Mouse (Mus musculus): Measurements from ENCODE around the gene Derl2. TPM values are rescaled to one million over a fixed set of nuclear protein-coding genes. Genes with fewer than 3 reads are reported as not detected.

The Derl2 gene
- polyA plus RNA-seq (2015; fragmentation: Nextera tagmentation; extraction: Ambion mirVana) = 27.9 and 31.1 TPM in 2 replicates

GRCm38 (mm10) chr11:71019201-71020068 lies at the start of gene Derl2, which contains the start of gene Mis12:
TSS of gene Derl2 (minus strand) at chr11:71019841.
TSS of gene Mis12 (plus strand) at chr11:71019611.
- WGBS = under 1% methylated on average over 71 of the region's 71 CpGs

GRCm38 (mm10) chr11:71052554-71052953 lies 32.9 kb upstream of the Derl2 start:
- Histone ChIP-seq H3K4me3 (replicated peaks) (no peak overlapping the region), H3K9me3 (replicated peaks) (no peaks in the 10 kb centered on the region), H3K4me1 (no peaks in the 10 kb centered on the region), H3K4me2 (no peak overlapping the region), H3K27ac (replicated peaks) (no peak overlapping the region), H3K27me3 (replicated peaks) (no peaks in the 10 kb centered on the region), H3K9ac (replicated peaks) (no peak overlapping the region), H3K36me3 (no peaks in the 10 kb centered on the region)
- WGBS = 6% methylated on average over 1 of the region's 1 CpGs
- peak; percentile 75 for ATAC-seq (ENCODE audit: low FRiP score)

More at GRCm38 (mm10) chr11:71019201-71020068, at the start of gene Derl2, which contains the start of gene Mis12:
- Histone ChIP-seq H3K4me1 (peaks cover 42% of the 10 kb centered on the region), H3K4me2 (peak within 1 kb of the TSS; percentile 84), H3K9ac (replicated peaks) (peak within 1 kb of the TSS; percentile 95), H3K36me3 (no peaks in the 10 kb centered on the region), H3K27ac (replicated peaks) (peak within 1 kb of the TSS; percentile 90), H3K9me3 (replicated peaks) (no peaks in the 10 kb centered on the region), H3K4me3 (replicated peaks) (peak within 1 kb of the TSS; percentile 86), H3K27me3 (replicated peaks) (no peaks in the 10 kb centered on the region)
- ATAC-seq (ENCODE audit: low FRiP score) = peak; percentile 100

GRCm38 (mm10) chr11:71039526-71040298 lies 20.1 kb upstream of the Derl2 start:
- Histone ChIP-seq H3K27ac (replicated peaks) (no peak overlapping the region), H3K27me3 (replicated peaks) (no peaks in the 10 kb centered on the region), H3K4me3 (replicated peaks) (no peak overlapping the region), H3K9me3 (replicated peaks) (no peaks in the 10 kb centered on the region), H3K4me1 (no peaks in the 10 kb centered on the region), H3K9ac (replicated peaks) (no peak overlapping the region), H3K36me3 (no peaks in the 10 kb centered on the region), H3K4me2 (no peak overlapping the region)
- 89% methylated on average over 5 of the region's 5 CpGs for WGBS
- ATAC-seq (ENCODE audit: low FRiP score) = no peak

GRCm38 (mm10) chr11:71033163-71033761 lies 13.6 kb upstream of the Derl2 start, which contains the start of gene 6330403K07Rik:
TSS of gene 6330403K07Rik (minus strand) at chr11:71033513.
- H3K4me1 ChIP-seq = peaks cover 30% of the 10 kb centered on the region
- H3K4me3 ChIP-seq (replicated peaks) = peak within 1 kb of the TSS; percentile 54
- WGBS = 0% methylated on average over 30 of the region's 31 CpGs
- H3K9ac ChIP-seq (replicated peaks) = peak within 1 kb of the TSS; percentile 64
- peak; percentile 95 for ATAC-seq (ENCODE audit: low FRiP score)
- H3K9me3 ChIP-seq (replicated peaks) = no peaks in the 10 kb centered on the region
- H3K27ac ChIP-seq (replicated peaks) = peak within 1 kb of the TSS; percentile 95
- peak within 1 kb of the TSS; percentile 58 for H3K4me2 ChIP-seq
- no peaks in the 10 kb centered on the region for H3K27me3 ChIP-seq (replicated peaks)
- no peaks in the 10 kb centered on the region for H3K36me3 ChIP-seq

GRCm38 (mm10) chr11:71032491-71033162 lies 13.0 kb upstream of the Derl2 start:
- Histone ChIP-seq H3K4me1 (peaks cover 30% of the 10 kb centered on the region), H3K4me2 (peak overlapping the region; percentile 58), H3K36me3 (peaks cover 5% of the 10 kb centered on the region), H3K27me3 (replicated peaks) (no peaks in the 10 kb centered on the region), H3K9ac (replicated peaks) (peak overlapping the region; percentile 64), H3K4me3 (replicated peaks) (peak overlapping the region; percentile 54), H3K9me3 (replicated peaks) (no peaks in the 10 kb centered on the region), H3K27ac (replicated peaks) (peak overlapping the region; percentile 95)
- peak; percentile 65 for ATAC-seq (ENCODE audit: low FRiP score)
- 3% methylated on average over 26 of the region's 26 CpGs for WGBS

- 48% methylated on average over 7 of the region's 7 CpGs for WGBS
- Histone ChIP-seq H3K4me3 (replicated peaks) (peak overlapping the region; percentile 54), H3K27ac (replicated peaks) (peak overlapping the region; percentile 95), H3K4me1 (peaks cover 30% of the 10 kb centered on the region), H3K27me3 (replicated peaks) (no peaks in the 10 kb centered on the region), H3K36me3 (peaks cover 9% of the 10 kb centered on the region), H3K9me3 (replicated peaks) (no peaks in the 10 kb centered on the region), H3K9ac (replicated peaks) (peak overlapping the region; percentile 64), H3K4me2 (peak overlapping the region; percentile 58)
- ATAC-seq (ENCODE audit: low FRiP score) = no peak
Measured at GRCm38 (mm10) chr11:71032070-71032469, 12.4 kb upstream of the Derl2 start.

GRCm38 (mm10) chr11:71029403-71030118 lies 9.9 kb upstream of the Derl2 start:
- Histone ChIP-seq H3K4me3 (replicated peaks) (no peak overlapping the region; the same call in 1 of the 2 replicates), H3K4me1 (peaks cover 30% of the 10 kb centered on the region), H3K27me3 (replicated peaks) (no peaks in the 10 kb centered on the region), H3K9ac (replicated peaks) (no peak overlapping the region), H3K9me3 (replicated peaks) (no peaks in the 10 kb centered on the region), H3K27ac (replicated peaks) (no peak overlapping the region), H3K36me3 (peaks cover 31% of the 10 kb centered on the region), H3K4me2 (no peak overlapping the region)
- ATAC-seq (ENCODE audit: low FRiP score) = no peak
- WGBS = 76% methylated on average over 3 of the region's 3 CpGs

- H3K27me3 ChIP-seq (replicated peaks) = no peaks in the 10 kb centered on the region
- H3K9ac ChIP-seq (replicated peaks) = no peak overlapping the region
- peaks cover 31% of the 10 kb centered on the region for H3K36me3 ChIP-seq
- ATAC-seq (ENCODE audit: low FRiP score) = no peak
- H3K4me2 ChIP-seq = no peak overlapping the region
- H3K4me3 ChIP-seq (replicated peaks) = no peak overlapping the region
- WGBS = 79% methylated on average over 3 of the region's 3 CpGs
- H3K4me1 ChIP-seq = peaks cover 23% of the 10 kb centered on the region
- H3K9me3 ChIP-seq (replicated peaks) = no peaks in the 10 kb centered on the region
- H3K27ac ChIP-seq (replicated peaks) = no peak overlapping the region
Measured at GRCm38 (mm10) chr11:71028280-71028679, 8.6 kb upstream of the Derl2 start.

GRCm38 (mm10) chr11:71018416-71019200 lies 1.0 kb downstream of the Derl2 start:
- H3K4me2 ChIP-seq = peak overlapping the region; percentile 61
- H3K9me3 ChIP-seq (replicated peaks) = no peaks in the 10 kb centered on the region
- H3K27ac ChIP-seq (replicated peaks) = peak overlapping the region; percentile 90
- H3K4me3 ChIP-seq (replicated peaks) = peak overlapping the region; percentile 86
- peaks cover 42% of the 10 kb centered on the region for H3K4me1 ChIP-seq
- H3K36me3 ChIP-seq = peaks cover 6% of the 10 kb centered on the region; the same call in 1 of the 2 replicates
- peak overlapping the region; percentile 95 for H3K9ac ChIP-seq (replicated peaks)
- H3K27me3 ChIP-seq (replicated peaks) = no peaks in the 10 kb centered on the region
- 6% methylated on average over 28 of the region's 28 CpGs for WGBS
- ATAC-seq (ENCODE audit: low FRiP score) = peak; percentile 36

- Histone ChIP-seq H3K9ac (replicated peaks) (no peak overlapping the region), H3K9me3 (replicated peaks) (no peaks in the 10 kb centered on the region), H3K4me3 (replicated peaks) (no peak overlapping the region), H3K36me3 (peaks cover 18% of the 10 kb centered on the region), H3K27ac (replicated peaks) (no peak overlapping the region), H3K4me2 (no peak overlapping the region), H3K27me3 (replicated peaks) (no peaks in the 10 kb centered on the region), H3K4me1 (peaks cover 39% of the 10 kb centered on the region)
- no peak for ATAC-seq (ENCODE audit: low FRiP score)
- 83% methylated on average over 1 of the region's 1 CpGs for WGBS
Measured at GRCm38 (mm10) chr11:71017051-71017450, 2.6 kb downstream of the Derl2 start.
